Mouse (Mus musculus): ENCODE results near the gene Nprl3. TPM values are rescaled to one million over a fixed set of nuclear protein-coding genes. Genes with fewer than 3 reads are reported as not detected.
A peak's percentile ranks its signal among the peaks of the same experiment; 100 is the strongest.
"Not testable (repeated sequence)": the region's sequence is repeated elsewhere in the genome, so short reads cannot be mapped to it uniquely, and the experiment has no call there.

Nprl3 gene
- total RNA-seq (2021), result 10 to 100 TPM; 26.1 to 33.5 TPM
- long read RNA-seq, experiment 1, transcript Nprl3-201 (13 exons, 2,865 nt), result major isoform, 7 of 25 reads
- long read RNA-seq, experiment 1, transcript Nprl3-213 (12 exons, 3,417 nt), result minor isoform, 6 of 25 reads
- long read RNA-seq, experiment 1, partial matches to known transcripts, result 0 of 25 reads
- long read RNA-seq, experiment 1, other reads (novel, unspliced or antisense), result 12 of 25 reads
- long read RNA-seq, experiment 2, transcript Nprl3-213 (12 exons, 3,417 nt), result minor isoform, 9 of 41 reads
- long read RNA-seq, experiment 2, transcript Nprl3-201 (13 exons, 2,865 nt), result major isoform, 11 of 41 reads
- long read RNA-seq, experiment 2, partial matches to known transcripts, result 1 of 41 reads
- long read RNA-seq, experiment 2, other reads (novel, unspliced or antisense), result 19 of 41 reads

- peak; percentile 97 for DNase-seq (ENCODE audit: low spot score in 2 of 2)
These were observed at the start of gene Nprl3 for GRCm38 (mm10) chr11:32267188-32267884. Gene Nprl3, minus strand, starts transcription at chr11:32267707.

- DNase-seq (ENCODE audit: low spot score in 2 of 2), result no peak
These were observed 48.5 kb upstream of the Nprl3 start for GRCm38 (mm10) chr11:32316009-32316408.

- no peak for DNase-seq (ENCODE audit: low spot score in 2 of 2)
These were observed 42.4 kb upstream of the Nprl3 start for GRCm38 (mm10) chr11:32309928-32310327.

- DNase-seq (ENCODE audit: low spot score in 2 of 2), result no peak
These were observed 41.9 kb upstream of the Nprl3 start for GRCm38 (mm10) chr11:32309446-32309845.

- DNase-seq (ENCODE audit: low spot score in 2 of 2), result no peak
These were observed 39.5 kb upstream of the Nprl3 start for GRCm38 (mm10) chr11:32307006-32307405.

GRCm38 (mm10) chr11:32303455-32303854 is 35.9 kb upstream of the Nprl3 start:
- no peak for DNase-seq (ENCODE audit: low spot score in 2 of 2)

- DNase-seq (ENCODE audit: low spot score in 2 of 2), result no peak
These were observed 35.4 kb upstream of the Nprl3 start for GRCm38 (mm10) chr11:32302824-32303419.

- no peak for DNase-seq (ENCODE audit: low spot score in 2 of 2)
These were observed 34.0 kb upstream of the Nprl3 start for GRCm38 (mm10) chr11:32301506-32301905.

GRCm38 (mm10) chr11:32300279-32301267 is 33.1 kb upstream of the Nprl3 start:
- DNase-seq (ENCODE audit: low spot score in 2 of 2), result no peak

- DNase-seq (ENCODE audit: low spot score in 2 of 2), result peak in 1 of 2 experiments; percentile 54
These were observed 32.4 kb upstream of the Nprl3 start, which contains the start of gene Hbq1a for GRCm38 (mm10) chr11:32299865-32300264. Gene Hbq1a, plus strand, starts transcription at chr11:32300069.

GRCm38 (mm10) chr11:32298532-32298918 is 31.0 kb upstream of the Nprl3 start:
- DNase-seq (ENCODE audit: low spot score in 2 of 2), result no peak

GRCm38 (mm10) chr11:32297866-32298531 is 30.5 kb upstream of the Nprl3 start:
- DNase-seq (ENCODE audit: low spot score in 2 of 2), result no peak

GRCm38 (mm10) chr11:32297417-32297816 is 29.9 kb upstream of the Nprl3 start:
- not testable (repeated sequence) for DNase-seq (ENCODE audit: low spot score in 2 of 2)

- not testable (repeated sequence) for DNase-seq (ENCODE audit: low spot score in 2 of 2)
These were observed 28.7 kb upstream of the Nprl3 start, which contains the start of gene Hba-a2 for GRCm38 (mm10) chr11:32296203-32296602. Gene Hba-a2, plus strand, starts transcription at chr11:32296489.

- not testable (repeated sequence) for DNase-seq (ENCODE audit: low spot score in 2 of 2)
These were observed 26.0 kb upstream of the Nprl3 start for GRCm38 (mm10) chr11:32293479-32293878.

GRCm38 (mm10) chr11:32292819-32293218 is 25.3 kb upstream of the Nprl3 start:
- DNase-seq (ENCODE audit: low spot score in 2 of 2), result not testable (repeated sequence)

GRCm38 (mm10) chr11:32287493-32287825 is 20.0 kb upstream of the Nprl3 start:
- no peak for DNase-seq (ENCODE audit: low spot score in 2 of 2)

GRCm38 (mm10) chr11:32286695-32287492 is 19.4 kb upstream of the Nprl3 start, which contains the start of gene Hbq1b:
Gene Hbq1b, plus strand, starts transcription at chr11:32286965.
- DNase-seq (ENCODE audit: low spot score in 2 of 2), result peak; percentile 54 to 79

- DNase-seq (ENCODE audit: low spot score in 2 of 2), result not testable (repeated sequence)
These were observed 18.4 kb upstream of the Nprl3 start for GRCm38 (mm10) chr11:32285887-32286286.
